Mouse (Mus musculus) C2C12 (cell line): ENCODE measurements around the gene Hook1.

Source experiments
- CEBPB ChIP-seq: IDR thresholded peaks from one replicate; pipeline ENCODE4 v1.6.1; 2011; ENCODE audit warnings: low read depth, mild to moderate bottlenecking, control low read depth, moderate library complexity
- CTCF ChIP-seq: IDR thresholded peaks from one replicate; pipeline ENCODE4 v1.5.1; 2011; ENCODE audit not compliant: control insufficient read depth, insufficient read depth, insufficient read length
- FOSL1 ChIP-seq: IDR thresholded peaks from one replicate; pipeline ENCODE4 v1.8.0; 2011; ENCODE audit warnings: mild to moderate bottlenecking, low read length; ENCODE audit not compliant: poor library complexity, insufficient read depth, severe bottlenecking
- MAX ChIP-seq: IDR thresholded peaks from one replicate; pipeline ENCODE4 v1.6.1; 2011; ENCODE audit warnings: mild to moderate bottlenecking, control low read depth
- MYOD1 ChIP-seq: IDR thresholded peaks from one replicate; pipeline ENCODE4 v1.6.1; 2011; ENCODE audit warnings: low read depth; ENCODE audit not compliant: control insufficient read depth, insufficient read length
- USF1 ChIP-seq: IDR thresholded peaks from one replicate; pipeline ENCODE4 v1.6.1; 2011; ENCODE audit warnings: low read depth, mild to moderate bottlenecking, control low read depth, moderate library complexity

DNA sequence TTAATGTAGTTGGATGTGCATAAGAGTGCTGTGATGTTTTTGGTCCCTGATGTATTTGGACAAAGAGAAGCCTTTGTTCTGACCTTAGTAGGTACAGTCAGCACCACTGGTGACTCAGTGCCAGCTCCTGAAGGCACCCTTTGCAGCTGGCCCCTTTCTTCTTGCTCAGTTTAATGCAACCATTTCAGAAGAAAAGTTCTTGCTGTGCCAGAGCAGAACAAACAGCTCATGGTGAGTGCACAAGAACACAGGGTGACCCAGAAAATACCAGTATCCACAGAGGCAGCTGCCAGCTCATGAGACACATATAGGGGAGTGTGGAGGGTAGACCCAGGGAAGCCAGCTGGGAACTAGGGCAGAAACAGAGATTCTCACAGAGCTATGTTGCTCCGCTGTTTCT lies 61.4 kb downstream of the Hook1 start:
- TF ChIP-seq CEBPB (no peak), USF1 (no peak), CTCF (no peak), MAX (no peak), FOSL1 (no peak), MYOD1 (no peak)
